Mouse (Mus musculus): Measurements from ENCODE around the gene Slco4a1. TPM values are rescaled to one million over a fixed set of nuclear protein-coding genes. Genes with fewer than 3 reads are reported as not detected.

Gene Slco4a1
- polyA plus RNA-seq, 1 experiment from 2014 or later: 0.21 TPM

DNA sequence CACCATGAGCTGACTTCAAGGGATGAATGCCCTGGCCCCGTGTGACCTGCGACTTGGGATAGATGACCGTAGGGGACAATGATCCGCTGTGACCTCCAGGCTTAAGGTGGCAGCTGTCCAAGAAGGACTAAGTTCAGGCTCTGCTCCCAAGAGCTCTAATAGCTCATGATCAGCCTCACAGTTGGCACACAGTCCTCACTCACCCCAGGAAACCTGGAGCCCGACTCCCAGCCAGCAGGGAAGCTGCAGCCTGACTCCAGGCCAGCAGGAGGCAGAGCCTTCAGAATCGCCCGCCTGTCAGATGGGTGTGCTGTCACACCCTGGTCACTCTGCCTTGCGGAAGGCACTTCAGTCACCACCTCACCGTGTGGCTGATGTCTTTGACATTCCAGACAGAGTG, 13.7 kb downstream of the Slco4a1 start:
- H3K27me3 ChIP-seq (replicated peaks; ENCODE audit: insufficient read depth, low read length): no peaks in the 10 kb centered on the region
- H3K27ac ChIP-seq (ENCODE audit: low read length): no peak overlapping the region
- H3K4me2 ChIP-seq (replicated peaks; ENCODE audit: low read depth, low read length): no peak overlapping the region
- no peak overlapping the region for H3K9ac ChIP-seq (replicated peaks; ENCODE audit: low read depth)
- 56% methylated on average over 9 of the region's 9 CpGs for WGBS
- H3K4me1 ChIP-seq (ENCODE audit: insufficient read depth, low read depth, low read length): no peaks in the 10 kb centered on the region
- ATAC-seq: no peak
- H3K4me3 ChIP-seq (ENCODE audit: low read depth, low read length): no peak overlapping the region
- no peak for DNase-seq (ENCODE audit: low spot score)
- no peaks in the 10 kb centered on the region for H3K9me3 ChIP-seq (ENCODE audit: low read length)
- no peaks in the 10 kb centered on the region for H3K36me3 ChIP-seq (ENCODE audit: insufficient read depth, low read length)
- TF ChIP-seq EP300 (IDR thresholded peaks at IDR 0.05) (no peak), CTCF (IDR thresholded peaks at IDR 0.05) (peak; percentile 49)

DNA sequence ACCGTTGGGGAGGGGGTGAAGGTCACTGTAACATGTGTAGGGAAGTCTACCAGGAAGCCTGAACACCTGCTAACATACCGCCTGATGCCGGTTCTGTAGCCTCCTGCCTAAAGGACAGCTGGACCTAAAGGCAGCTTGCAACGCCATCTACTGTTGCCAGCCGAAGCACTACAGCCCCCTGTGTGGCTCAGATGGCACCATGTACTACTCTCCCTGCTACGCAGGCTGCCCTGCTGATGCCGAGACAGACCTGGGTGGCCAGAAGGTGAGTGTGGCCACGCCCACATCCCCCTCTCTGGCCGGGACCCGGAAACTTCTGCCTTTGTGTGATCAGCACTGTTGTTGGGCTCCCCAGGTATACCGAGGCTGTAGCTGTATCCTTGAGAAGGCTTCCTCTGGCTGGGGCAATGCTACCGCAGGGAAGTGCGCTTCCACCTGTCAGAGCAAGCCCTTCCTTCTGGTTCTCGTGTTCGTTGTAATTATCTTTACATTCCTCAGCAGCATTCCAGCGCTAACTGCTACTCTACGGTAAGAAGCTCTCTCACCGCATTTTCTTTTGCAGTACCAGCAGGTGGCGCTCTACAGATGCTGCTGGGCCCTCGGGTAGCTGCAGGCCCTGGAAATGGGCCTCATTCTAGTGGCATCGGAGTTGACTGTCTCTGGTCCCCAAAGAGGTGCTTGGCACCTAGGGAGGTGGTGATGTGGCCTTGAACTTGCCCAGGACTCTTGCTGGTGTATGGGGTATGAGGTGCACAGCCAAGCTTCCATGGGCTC, 16.4 kb downstream of the Slco4a1 start:
- Histone ChIP-seq H3K9me3 (ENCODE audit: low read length) (no peaks in the 10 kb centered on the region), H3K27me3 (replicated peaks; ENCODE audit: insufficient read depth, low read length) (no peaks in the 10 kb centered on the region), H3K36me3 (ENCODE audit: insufficient read depth, low read length) (no peaks in the 10 kb centered on the region), H3K27ac (ENCODE audit: low read length) (no peak overlapping the region), H3K4me3 (ENCODE audit: low read depth, low read length) (no peak overlapping the region), H3K4me1 (ENCODE audit: insufficient read depth, low read depth, low read length) (no peaks in the 10 kb centered on the region), H3K4me2 (replicated peaks; ENCODE audit: low read depth, low read length) (no peak overlapping the region; the same call in 1 of the 2 replicates), H3K9ac (replicated peaks; ENCODE audit: low read depth) (no peak overlapping the region)
- DNase-seq (ENCODE audit: low spot score) (peak; percentile 57), ATAC-seq (peak; percentile 66)
- peak; percentile 82 for TF ChIP-seq CTCF (IDR thresholded peaks at IDR 0.05)
- TF ChIP-seq EP300 (IDR thresholded peaks at IDR 0.05): no peak
- 7% methylated on average over 20 of the region's 21 CpGs for WGBS

DNA sequence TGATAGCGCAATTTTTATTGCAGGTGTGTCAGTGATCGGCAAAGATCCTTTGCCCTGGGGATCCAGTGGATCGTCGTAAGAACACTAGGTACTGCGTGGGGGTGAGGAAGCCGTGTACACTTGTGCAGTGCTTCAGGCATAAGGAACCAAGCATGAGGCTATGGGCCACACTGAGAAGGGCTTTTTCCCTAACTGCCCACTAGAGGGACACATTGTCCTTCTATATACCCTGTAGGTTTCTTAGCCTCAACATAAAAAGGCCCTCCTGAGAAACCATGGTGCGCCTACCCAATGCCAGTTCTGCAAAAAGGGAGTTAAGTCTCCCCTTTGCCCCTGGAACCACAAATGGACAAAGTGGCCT, 17.0 kb downstream of the Slco4a1 start:
- no peak overlapping the region for H3K27ac ChIP-seq (ENCODE audit: low read length)
- no peak overlapping the region for H3K4me2 ChIP-seq (replicated peaks; ENCODE audit: low read depth, low read length)
- 33% methylated on average over 7 of the region's 7 CpGs for WGBS
- ATAC-seq: peak; percentile 85
- no peak overlapping the region for H3K4me3 ChIP-seq (ENCODE audit: low read depth, low read length)
- H3K9me3 ChIP-seq (ENCODE audit: low read length): no peaks in the 10 kb centered on the region
- H3K36me3 ChIP-seq (ENCODE audit: insufficient read depth, low read length): no peaks in the 10 kb centered on the region
- peak; percentile 89 for DNase-seq (ENCODE audit: low spot score)
- no peaks in the 10 kb centered on the region for H3K27me3 ChIP-seq (replicated peaks; ENCODE audit: insufficient read depth, low read length)
- TF ChIP-seq CTCF (IDR thresholded peaks at IDR 0.05): peak; percentile 67
- no peak for TF ChIP-seq EP300 (IDR thresholded peaks at IDR 0.05)
- no peaks in the 10 kb centered on the region for H3K4me1 ChIP-seq (ENCODE audit: insufficient read depth, low read depth, low read length)
- H3K9ac ChIP-seq (replicated peaks; ENCODE audit: low read depth): no peak overlapping the region

- Histone ChIP-seq H3K9ac (replicated peaks; ENCODE audit: low read depth) (no peak overlapping the region), H3K4me2 (replicated peaks; ENCODE audit: low read depth, low read length) (no peak overlapping the region), H3K36me3 (ENCODE audit: insufficient read depth, low read length) (no peaks in the 10 kb centered on the region), H3K27me3 (replicated peaks; ENCODE audit: insufficient read depth, low read length) (no peaks in the 10 kb centered on the region), H3K4me3 (ENCODE audit: low read depth, low read length) (no peak overlapping the region), H3K27ac (ENCODE audit: low read length) (no peak overlapping the region), H3K9me3 (ENCODE audit: low read length) (no peaks in the 10 kb centered on the region), H3K4me1 (ENCODE audit: insufficient read depth, low read depth, low read length) (no peaks in the 10 kb centered on the region)
- TF ChIP-seq EP300 (IDR thresholded peaks at IDR 0.05) (no peak), CTCF (IDR thresholded peaks at IDR 0.05) (no peak)
- ATAC-seq: no peak
- 83% methylated on average over 3 of the region's 3 CpGs for WGBS
- no peak for DNase-seq (ENCODE audit: low spot score)
These were observed 18.8 kb downstream of the Slco4a1 start for GRCm38 (mm10) chr2:180474864-180475263.

- no peaks in the 10 kb centered on the region for H3K36me3 ChIP-seq (ENCODE audit: insufficient read depth, low read length)
- no peak overlapping the region for H3K9ac ChIP-seq (replicated peaks; ENCODE audit: low read depth)
- WGBS: 32% methylated on average over 16 of the region's 16 CpGs
- H3K4me3 ChIP-seq (ENCODE audit: low read depth, low read length): no peak overlapping the region
- no peak overlapping the region for H3K27ac ChIP-seq (ENCODE audit: low read length)
- H3K4me1 ChIP-seq (ENCODE audit: insufficient read depth, low read depth, low read length): no peaks in the 10 kb centered on the region
- 0 out of 2 replicates have a peak, but pooled peaks cover 5% of the 10 kb centered on the region for H3K27me3 ChIP-seq (replicated peaks; ENCODE audit: insufficient read depth, low read length)
- no peaks in the 10 kb centered on the region for H3K9me3 ChIP-seq (ENCODE audit: low read length)
- TF ChIP-seq EP300 (IDR thresholded peaks at IDR 0.05) (no peak), CTCF (IDR thresholded peaks at IDR 0.05) (no peak)
- DNase-seq (ENCODE audit: low spot score) (no peak), ATAC-seq (no peak)
- no peak overlapping the region for H3K4me2 ChIP-seq (replicated peaks; ENCODE audit: low read depth, low read length)
These were observed 26.2 kb downstream of the Slco4a1 start for GRCm38 (mm10) chr2:180482274-180482673.

- no peak overlapping the region for H3K27ac ChIP-seq (ENCODE audit: low read length)
- no peak overlapping the region for H3K4me3 ChIP-seq (ENCODE audit: low read depth, low read length)
- H3K9me3 ChIP-seq (ENCODE audit: low read length): no peaks in the 10 kb centered on the region
- DNase-seq (ENCODE audit: low spot score) (no peak), ATAC-seq (no peak)
- 68% methylated on average over 4 of the region's 4 CpGs for WGBS
- peaks cover 9% of the 10 kb centered on the region; the same call in 1 of the 2 replicates for H3K27me3 ChIP-seq (replicated peaks; ENCODE audit: insufficient read depth, low read length)
- no peaks in the 10 kb centered on the region for H3K4me1 ChIP-seq (ENCODE audit: insufficient read depth, low read depth, low read length)
- TF ChIP-seq CTCF (IDR thresholded peaks at IDR 0.05) (no peak), EP300 (IDR thresholded peaks at IDR 0.05) (no peak)
- H3K4me2 ChIP-seq (replicated peaks; ENCODE audit: low read depth, low read length): no peak overlapping the region
- H3K36me3 ChIP-seq (ENCODE audit: insufficient read depth, low read length): no peaks in the 10 kb centered on the region
- H3K9ac ChIP-seq (replicated peaks; ENCODE audit: low read depth): no peak overlapping the region
These were observed 28.8 kb downstream of the Slco4a1 start for GRCm38 (mm10) chr2:180484882-180485281.
